Mouse (Mus musculus): ENCODE results near the gene C2cd4a. TPM values are rescaled to one million over a fixed set of nuclear protein-coding genes. Genes with fewer than 3 reads are reported as not detected.

The C2cd4a gene
- not detected for total RNA-seq (2022)

DNA sequence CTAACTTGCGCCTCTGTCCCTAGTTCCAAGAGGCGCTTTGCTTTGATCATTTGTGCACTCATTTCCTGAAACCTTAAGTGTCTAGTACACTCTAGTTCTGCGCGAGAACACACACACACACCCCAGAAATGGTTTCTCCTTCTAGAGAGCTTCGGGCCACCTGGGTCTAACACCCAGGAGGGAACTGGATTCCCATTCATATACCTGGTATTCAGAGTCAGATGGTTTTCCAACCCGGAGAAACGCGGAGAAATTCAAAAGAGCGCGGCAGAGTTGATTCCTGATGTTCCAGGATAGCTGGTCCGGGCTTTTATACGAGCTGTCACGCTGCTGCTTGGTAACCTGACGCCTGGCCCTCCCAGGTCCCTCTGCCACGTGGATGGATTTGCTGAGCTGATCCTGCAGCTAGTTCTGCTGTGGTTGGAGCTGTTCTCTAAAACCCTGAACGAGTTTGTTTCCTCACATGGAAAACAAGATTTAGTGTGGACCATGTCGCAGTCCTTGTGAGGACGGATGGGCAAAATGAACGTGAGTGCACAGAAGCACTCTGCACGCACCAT, at the start of gene C2cd4a:
TSS of gene C2cd4a (minus strand) at position 285 of the 560 bp plus-strand sequence.
- DNase-seq (ENCODE audit: low spot score): no peak

DNA sequence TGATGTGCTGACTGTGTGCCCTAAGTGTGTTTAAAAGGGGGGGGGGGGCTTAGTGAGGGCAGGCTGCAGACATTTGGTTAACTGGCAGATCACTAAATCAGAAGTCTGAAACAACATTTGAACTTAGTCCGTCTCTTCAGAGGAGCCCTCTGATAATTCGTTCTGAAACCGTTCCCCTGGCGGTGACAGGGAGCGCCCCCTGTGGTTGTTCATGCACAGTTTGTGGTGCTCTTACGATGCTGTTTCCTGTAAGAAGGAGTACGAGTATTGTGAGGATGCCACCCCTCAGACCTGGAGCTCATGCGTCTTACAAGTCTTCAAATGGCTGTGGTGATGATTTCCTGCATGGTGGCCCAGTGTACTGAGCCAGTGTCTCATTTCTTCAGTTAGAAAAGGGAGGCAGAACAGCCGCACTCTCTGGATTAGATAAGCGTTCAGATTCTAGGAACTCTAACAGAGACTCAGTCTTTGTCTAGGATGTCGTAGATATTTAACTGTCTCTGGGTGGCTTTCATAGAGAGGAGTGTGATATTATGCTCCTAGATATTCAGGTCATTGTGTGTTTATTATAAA, 46.2 kb upstream of the C2cd4a start:
- DNase-seq (ENCODE audit: low spot score): no peak

DNA sequence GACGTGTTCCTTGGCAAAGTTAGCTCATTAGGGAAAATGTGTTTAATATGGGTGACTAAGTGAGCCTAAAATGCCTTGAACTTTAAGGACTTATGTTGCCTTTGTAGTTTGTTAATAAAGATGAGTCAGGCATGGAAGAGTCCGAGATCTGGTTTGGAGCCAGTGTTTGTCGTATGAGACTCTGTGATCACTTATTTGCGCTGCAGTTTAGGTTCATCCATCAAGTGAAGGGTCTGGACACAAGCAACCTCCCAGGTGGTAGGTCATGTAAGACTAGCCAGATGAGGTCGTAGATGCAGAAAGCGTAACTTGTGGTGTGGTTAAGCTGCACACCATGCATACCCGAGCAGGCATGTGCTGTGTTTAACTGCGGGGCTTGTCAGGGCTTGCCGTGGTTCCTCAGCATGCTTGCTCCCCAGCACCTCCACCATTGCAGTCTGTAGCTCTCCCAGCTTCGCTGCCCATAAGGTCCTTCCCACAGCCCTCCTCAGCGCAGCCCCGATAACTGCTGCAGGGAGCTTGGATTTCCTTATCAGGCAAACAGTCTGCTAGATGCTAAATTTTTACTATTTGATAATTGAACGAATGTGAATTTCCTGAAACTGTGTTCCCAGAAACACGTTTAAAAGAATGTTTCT, 45.1 kb upstream of the C2cd4a start:
- no peak for DNase-seq (ENCODE audit: low spot score)

DNA sequence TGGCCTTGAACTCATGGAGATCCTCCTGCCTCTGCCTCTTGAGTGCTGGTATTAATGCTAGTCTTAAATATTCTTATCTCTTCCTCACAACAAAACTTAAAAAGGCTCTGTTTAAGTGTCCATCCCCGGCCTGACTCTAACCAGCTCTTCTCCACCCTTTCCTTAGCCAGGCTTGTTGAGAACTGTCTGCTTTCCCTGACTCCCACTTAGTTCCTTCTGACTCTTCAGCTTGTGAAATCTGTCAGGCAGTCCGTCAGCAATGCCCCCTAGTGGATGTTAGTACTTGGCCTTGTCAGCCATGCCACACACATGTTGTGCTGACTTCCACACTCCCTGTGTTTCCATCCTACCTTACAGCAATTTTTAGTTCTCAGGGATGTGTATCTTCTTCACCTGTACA, 43.2 kb upstream of the C2cd4a start:
- DNase-seq (ENCODE audit: low spot score): peak; percentile 28

DNA sequence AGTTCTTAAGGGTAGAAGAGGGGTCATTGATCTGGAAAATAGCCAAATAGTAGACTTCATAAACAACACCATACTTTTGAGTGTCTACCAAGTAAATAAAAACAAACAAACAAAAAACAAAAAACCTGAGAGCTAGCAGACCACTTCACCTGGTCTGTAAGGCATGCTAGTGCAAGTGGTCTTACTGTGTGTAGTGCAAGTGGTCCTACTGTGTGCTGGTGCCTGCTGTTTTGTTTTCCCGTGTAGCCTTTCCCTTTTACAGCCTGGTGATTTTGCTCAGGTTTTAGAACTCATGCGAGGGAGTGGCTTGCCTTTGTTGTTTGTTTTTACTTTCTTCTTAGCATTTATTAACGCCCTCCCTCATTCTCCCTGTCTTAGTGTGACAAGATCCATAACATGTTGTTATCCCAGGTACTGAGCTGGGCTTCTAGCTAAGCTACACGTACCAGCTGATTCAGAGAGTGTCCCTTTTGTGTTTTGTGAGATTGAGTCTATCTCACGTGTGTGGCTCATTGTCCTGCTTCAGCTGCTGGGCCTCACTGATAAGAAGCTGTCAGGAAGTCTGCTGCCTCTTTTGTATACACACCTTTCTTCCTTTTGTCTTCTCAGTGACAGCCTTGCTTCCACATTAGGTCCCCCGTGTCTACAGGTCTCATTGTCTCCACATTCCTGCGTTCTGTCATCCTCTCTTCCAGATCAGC, 42.5 kb upstream of the C2cd4a start:
- no peak for DNase-seq (ENCODE audit: low spot score)

DNA sequence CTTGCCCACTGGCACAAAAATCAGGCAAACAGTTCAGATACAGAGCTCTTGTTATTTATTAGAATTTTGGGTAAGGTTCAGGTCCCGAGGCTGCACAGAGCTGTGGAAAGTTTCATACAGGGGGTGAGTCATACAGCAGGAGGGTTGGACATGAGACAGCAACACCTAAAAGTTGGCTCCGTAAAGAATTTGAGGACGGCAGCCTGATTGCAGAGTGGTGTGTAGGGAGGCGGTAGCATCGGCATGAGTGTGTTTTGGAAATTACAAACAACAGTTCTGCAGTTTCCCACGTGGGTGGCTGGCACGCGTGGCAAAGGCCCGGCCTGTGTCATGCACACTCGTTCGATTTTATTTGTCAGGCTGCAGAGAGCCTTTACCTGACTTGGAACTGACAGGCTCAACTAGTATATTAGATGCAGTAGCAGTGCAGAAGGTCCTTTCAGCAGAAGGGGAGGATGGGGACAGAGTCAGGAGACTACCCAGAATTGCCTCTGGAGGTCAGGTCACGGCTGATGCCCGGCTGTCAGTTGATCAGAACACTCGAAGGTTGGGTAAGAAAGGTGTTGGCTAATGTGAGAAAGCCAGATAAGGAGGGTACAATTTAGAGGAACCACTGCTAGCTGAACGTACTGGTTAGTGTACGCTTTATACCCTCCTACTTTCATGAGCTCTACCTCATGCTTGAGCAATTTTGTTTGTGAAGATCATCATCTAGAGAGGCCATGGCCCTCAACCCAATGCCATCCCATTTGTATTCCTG, 37.7 kb upstream of the C2cd4a start:
- no peak for DNase-seq (ENCODE audit: low spot score)

DNA sequence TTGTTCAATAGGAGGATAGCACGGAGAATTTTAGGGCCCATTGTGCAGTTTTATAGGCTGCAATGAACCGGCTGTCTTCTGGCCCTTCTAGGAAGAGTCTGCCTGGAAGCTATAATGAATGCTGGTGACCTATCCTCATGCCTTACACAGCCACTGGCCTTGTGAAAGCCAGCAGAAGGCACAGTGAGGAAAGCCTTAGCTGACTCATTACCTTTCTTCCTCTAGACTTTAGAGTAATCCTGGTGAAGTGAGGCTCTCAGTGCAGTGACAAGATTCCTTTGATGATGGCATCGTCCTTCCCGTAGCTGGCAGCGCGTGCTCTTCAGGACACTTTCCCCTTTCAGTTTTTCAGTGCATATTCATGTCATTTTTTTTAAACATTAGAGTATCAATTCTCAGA, 35.3 kb upstream of the C2cd4a start:
- DNase-seq (ENCODE audit: low spot score): no peak

DNA sequence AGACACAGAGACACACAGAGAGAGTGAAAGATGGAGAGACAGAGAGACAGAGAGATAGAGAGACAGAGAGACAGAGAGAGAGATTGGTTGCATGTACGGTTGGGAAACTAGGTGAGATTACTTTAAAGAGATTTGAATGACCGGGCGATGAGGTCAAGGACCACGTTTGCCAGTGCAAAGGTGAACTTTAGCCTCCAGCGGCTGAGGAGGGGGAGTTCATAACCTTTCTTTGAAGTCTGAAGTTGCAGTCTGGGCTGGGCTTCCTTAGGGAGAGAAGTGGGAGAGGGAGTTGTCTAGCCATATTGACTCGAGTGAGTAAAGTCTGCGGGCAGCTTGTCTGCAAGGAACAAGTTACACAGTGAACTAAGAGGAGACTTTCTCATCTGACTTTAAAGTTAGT, 33.3 kb upstream of the C2cd4a start:
- DNase-seq (ENCODE audit: low spot score): no peak

DNA sequence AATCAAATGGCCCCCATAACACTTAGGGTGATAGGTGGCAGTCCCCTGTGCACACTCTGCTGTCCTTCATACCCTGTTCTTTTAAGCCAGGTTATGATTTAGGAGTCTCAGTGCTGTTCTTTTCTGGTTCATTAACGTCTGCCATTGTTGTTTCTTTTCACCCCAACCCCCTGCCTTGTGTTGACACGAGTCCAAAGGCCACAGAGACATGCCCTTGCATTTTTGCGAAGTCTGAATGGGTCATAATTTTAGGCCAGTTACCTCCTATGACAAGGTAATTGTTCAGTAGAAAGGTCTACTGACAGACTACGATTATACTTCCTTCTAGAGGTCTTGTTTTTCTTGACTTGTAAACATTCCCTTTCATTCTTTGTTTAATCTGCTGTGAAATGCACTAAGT, 31.9 kb upstream of the C2cd4a start:
- DNase-seq (ENCODE audit: low spot score): no peak

DNA sequence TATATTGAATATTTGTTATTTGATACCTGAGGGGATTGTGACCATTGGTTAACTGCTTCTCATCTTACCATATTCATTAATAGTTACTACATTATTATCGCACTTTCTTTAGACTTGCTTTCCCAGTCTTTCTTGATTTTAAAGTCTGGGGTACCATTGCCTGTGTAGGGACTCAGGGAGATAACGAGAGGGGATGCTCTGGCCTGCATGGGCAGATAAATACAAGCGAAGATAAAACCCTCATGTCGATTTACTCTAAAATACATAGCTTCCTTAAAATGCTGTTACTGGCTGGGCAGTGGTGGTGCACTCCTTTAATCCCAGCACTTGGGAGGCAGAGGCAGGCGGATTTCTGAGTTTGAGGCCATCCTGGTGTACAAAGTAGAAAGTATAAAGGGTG, 31.2 kb upstream of the C2cd4a start:
- no peak for DNase-seq (ENCODE audit: low spot score)

DNA sequence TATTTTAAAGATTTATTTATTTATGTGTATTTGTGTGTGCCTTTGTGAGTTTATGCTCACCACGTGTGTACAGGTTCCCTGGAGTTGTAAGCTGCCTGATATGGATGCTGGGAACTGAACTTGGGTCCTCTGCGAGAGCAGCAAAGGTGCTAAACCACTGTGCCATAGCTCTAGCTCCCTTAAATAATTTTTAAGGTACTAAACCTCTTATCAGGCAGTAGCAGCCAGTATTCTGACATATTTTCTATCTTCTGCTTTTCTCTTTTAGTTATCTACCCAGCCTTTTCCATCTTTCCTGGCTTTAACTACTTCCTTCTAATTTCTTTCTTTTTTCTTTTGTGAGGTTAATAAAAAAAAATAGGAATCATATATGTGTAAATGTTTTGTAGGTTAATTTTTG, 28.1 kb upstream of the C2cd4a start:
- DNase-seq (ENCODE audit: low spot score): no peak

DNA sequence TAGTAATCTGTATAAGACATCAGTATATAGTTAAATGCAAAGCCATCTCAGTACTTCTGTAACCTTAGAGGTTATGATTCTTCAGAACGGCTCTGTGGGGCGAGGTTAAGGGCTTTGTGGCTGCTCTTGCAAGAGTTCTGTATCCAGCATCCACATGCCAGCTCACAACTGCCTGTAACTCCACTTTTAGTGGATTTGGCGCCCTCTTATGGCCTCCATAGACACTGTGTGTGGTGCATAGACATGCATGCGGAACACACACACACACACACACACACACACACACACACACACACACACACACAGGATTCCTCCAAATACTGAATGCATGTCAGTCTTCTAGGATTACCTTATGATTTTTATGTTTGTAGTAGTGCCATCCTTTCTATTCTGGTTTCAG, 19.0 kb upstream of the C2cd4a start:
- no peak for DNase-seq (ENCODE audit: low spot score)

DNA sequence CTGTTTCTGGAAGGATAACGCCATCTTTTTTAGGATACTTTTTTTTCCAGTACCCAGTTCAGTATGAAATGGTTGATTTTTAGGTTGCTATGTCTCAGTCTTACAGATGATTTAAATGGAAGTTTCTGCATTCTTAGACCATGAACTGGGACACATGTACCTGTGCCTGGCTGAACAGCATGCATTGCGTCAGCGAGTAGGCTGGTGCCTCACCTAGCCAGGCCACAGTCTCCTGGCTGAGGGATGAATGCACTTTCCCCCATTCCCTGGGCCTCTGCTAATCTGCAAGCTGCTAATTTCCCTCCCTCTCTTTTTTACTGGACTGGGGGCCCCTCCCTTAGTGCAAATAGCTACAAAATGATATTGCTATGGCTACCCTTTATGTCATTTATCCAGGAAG, 17.7 kb upstream of the C2cd4a start:
- DNase-seq (ENCODE audit: low spot score): no peak

DNA sequence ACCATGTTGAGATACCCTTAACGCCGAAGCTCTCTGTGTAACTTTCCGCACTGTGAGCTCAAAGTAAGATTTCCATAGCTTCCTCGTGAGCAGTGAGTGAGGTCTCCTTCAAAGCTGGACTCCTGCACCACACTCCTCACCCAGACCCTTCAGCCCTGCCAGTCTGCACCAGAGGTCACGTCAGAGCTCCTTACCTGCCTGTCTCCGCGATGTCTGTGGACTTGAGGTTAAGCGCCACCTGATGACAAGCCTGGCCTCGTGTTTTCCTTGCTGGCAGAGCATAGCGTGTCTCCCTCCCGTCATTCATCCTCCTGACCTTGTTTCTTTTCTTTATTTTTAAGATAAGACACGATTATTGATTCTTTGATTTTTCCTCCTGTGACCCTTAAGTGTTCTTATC, 17.3 kb upstream of the C2cd4a start:
- no peak for DNase-seq (ENCODE audit: low spot score)

DNA sequence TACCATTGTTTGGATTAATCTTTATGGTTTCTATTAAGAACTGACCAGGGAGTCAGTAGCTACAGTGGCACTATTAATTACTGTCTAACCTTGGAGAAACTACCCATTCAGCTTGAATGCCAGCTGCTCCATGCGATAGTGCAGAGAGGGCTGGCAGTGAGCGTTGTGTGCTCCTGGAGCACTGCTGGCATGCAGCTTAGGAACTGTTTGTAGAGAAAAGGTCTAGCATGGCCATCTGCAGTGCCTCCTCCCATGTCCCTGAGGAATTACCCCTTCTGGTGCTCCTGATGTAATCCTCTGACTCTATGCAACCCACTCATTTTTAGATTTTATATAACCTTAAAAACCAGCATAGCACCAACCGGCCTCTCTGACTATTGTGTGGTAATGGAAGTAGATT, 15.5 kb upstream of the C2cd4a start:
- no peak for DNase-seq (ENCODE audit: low spot score)

DNA sequence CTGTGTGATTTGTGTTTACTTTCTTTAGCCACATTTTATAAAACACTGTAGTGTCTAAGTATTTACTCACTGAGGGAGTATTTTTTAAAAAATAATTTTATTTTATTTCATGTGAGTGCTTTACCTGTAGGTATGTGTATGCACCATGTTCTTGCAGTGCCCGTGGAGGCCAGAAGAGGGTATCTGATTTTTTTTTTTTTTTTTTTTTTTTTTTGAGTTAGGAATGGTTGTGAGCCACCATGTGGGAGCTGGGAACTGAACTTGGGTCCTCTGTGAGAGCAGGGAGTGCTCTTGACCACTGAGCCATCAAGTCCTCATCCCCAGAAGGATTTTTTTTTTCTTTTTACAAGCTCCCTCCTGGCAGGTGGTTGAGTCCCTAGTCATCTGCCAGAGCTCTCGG, 14.0 kb upstream of the C2cd4a start:
- DNase-seq (ENCODE audit: low spot score): no peak

DNA sequence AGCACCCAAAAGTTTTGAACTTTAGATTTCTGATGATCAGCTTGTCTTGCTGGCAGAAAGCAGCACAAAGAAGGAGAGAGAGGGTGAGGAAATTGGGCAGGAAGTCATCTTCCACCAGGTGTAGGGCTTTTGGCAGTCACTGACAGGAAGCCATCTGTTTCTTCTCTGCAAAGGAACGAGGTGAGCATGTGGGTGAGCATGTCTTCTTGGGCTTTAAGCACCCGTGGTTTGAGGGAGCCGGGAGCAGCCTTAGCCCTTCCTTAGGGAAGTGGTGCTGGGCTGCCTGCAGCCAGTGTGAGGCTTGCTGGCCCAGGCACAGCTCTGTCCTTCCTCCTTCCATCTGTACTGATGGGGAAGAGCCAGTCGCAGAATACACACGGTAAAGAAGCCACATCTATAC, 13.5 kb upstream of the C2cd4a start:
- DNase-seq (ENCODE audit: low spot score): no peak

DNA sequence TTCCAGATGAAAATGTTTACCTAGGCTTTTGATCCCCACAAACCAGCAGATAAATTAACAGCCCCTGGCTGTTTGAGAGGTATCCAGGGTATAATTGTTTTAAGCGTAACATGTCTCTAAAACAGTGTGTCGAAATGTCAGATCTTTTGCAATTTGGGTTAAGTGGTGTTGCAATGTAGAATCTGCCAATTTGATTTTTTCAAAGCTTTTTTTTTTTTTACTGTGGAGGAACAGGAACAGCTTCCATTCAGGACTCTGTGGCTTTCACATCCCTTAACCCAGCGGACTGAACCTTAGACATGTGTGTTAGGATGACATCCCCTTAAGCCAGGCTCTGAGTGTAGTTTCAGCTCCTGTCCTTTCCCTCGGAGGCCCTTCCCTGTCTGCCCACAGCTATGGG, 12.9 kb upstream of the C2cd4a start:
- no peak for DNase-seq (ENCODE audit: low spot score)

DNA sequence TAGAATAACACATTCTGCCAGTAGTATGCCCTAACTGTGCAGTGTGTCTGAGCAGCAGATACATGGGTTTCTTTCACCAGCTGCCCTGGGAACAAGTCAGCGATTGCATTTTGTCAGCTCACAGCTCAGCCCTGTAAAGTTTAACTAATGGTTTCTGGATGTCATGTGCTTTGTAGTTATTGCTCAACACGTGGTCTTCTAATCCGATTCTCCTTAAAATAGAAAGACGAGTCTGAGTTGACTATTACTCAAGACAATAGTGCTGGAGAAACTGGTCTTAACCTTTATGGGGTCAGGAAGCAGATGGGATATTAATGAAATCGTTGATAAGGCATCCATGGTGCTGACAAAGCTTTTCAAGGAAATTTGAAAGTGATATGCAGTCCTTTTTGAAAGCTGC, 10.7 kb upstream of the C2cd4a start:
- peak; percentile 55 for DNase-seq (ENCODE audit: low spot score)

DNA sequence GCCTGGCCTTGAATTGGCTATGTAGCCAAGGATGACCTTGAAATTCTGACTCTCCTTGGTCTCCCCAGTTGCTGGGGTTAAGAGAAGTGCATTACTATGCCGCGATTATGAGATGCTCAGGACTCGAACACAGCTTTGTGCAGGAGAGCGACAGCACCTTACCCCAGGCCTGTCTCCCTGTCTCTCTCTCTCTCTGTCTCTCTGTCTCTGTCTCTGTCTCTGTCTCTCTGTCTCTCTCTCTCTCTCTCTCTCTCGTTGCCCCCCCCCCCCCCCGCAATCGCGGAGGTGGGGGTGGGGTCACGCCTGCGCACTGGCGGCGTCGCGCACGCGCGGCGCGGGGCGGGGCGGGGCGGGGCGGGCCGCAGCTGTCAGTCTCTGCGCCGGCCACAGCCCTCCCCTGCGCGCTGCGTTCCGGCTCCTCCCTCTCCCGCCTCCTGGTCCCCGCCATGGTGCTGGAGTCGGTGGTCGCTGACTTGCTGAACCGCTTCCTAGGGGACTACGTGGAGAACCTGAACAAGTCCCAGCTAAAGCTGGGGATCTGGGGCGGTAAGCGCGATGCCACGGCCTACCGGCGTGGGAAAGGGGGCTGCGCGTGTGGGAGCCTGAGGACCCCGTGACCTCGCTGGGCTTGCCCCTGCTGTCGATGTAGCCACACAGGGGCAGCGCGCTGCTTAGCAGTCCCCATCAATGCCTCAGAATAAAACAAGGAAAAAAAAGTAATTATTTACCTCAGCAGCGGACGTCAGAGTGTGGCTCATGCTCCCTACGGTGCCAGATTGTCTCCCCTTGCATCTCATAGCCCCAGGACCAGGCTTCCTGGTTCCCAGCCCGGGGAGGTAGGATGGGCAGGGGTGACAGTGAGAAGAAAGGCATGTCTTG, 8.1 kb upstream of the C2cd4a start, which contains the start of gene Vps13c:
TSS of gene Vps13c (plus strand) at position 416 of the 879 bp plus-strand sequence.
- DNase-seq (ENCODE audit: low spot score): peak; percentile 74

DNA sequence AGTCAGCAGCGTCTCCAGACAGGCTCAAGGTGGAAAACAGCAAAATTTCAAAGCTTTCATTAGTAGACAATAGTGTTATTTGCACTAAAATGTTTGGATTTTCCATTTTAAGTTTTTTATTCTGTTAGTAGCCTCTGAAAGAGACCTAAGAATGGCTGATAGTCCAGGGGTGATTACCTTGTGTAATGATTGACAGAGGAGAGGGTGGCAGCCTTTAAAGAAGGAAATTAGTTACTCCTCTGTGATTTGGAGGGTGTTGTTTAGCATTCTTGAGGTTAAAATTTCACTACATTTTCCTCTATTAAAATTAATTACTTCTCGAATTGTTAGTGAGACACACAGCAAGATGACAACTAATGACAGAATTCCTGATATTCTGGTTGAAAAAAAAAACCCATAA, 5.2 kb upstream of the C2cd4a start:
- no peak for DNase-seq (ENCODE audit: low spot score)

Data from heart, adult 8-10 months (tissue).